Mouse (Mus musculus) myocyte (in vitro differentiated cells): ENCODE measurements around the gene Bmpr1b.

ENCODE experiments used
- CEBPB ChIP-seq: IDR thresholded peaks from 2 replicates; pipeline ENCODE4 v1.6.1; 2011; ENCODE audit warnings: mild to moderate bottlenecking, moderate library complexity; ENCODE audit not compliant: poor library complexity, insufficient read depth, severe bottlenecking
- E2F4 ChIP-seq: IDR thresholded peaks from one replicate; pipeline ENCODE4 v1.6.1; 2011; ENCODE audit warnings: mild to moderate bottlenecking, control low read depth, moderate library complexity; ENCODE audit not compliant: insufficient read depth
- MAX ChIP-seq: IDR thresholded peaks from one replicate; pipeline ENCODE4 v1.6.1; 2011; ENCODE audit warnings: low read depth, mild to moderate bottlenecking, control low read depth
- MYOD1 ChIP-seq, 3 experiments: IDR thresholded peaks; one replicate each; pipeline ENCODE4 v1.6.1; 2011; ENCODE audit warnings: control low read depth in 2 of 3, low read depth in 2 of 3, mild to moderate bottlenecking in 2 of 3, moderate library complexity in 1 of 3; ENCODE audit not compliant: insufficient read length in 2 of 3, control insufficient read depth in 1 of 3
- POLR2A ChIP-seq: IDR thresholded peaks from one replicate; pipeline ENCODE4 v1.6.1; 2011; ENCODE audit warnings: low read depth, mild to moderate bottlenecking, control low read depth, moderate library complexity; ENCODE audit not compliant: insufficient read length
- POLR2AphosphoS2 ChIP-seq: IDR thresholded peaks from one replicate; pipeline ENCODE4 v1.6.1; 2011; ENCODE audit warnings: low read depth, control low read depth; ENCODE audit not compliant: insufficient read length
- SRF ChIP-seq: IDR thresholded peaks from one replicate; pipeline ENCODE4 v1.6.1; 2011; ENCODE audit warnings: low read depth; ENCODE audit not compliant: control insufficient read depth, insufficient read length
- TCF12 ChIP-seq: IDR thresholded peaks from one replicate; pipeline ENCODE4 v1.6.1; 2011; ENCODE audit warnings: mild to moderate bottlenecking, control low read depth; ENCODE audit not compliant: poor library complexity, insufficient read depth, severe bottlenecking
- USF1 ChIP-seq: IDR thresholded peaks from one replicate; pipeline ENCODE4 v1.6.1; 2011; ENCODE audit warnings: low read depth, mild to moderate bottlenecking, control low read depth, moderate library complexity

GRCm38 (mm10) chr3:141943317-141943742 is 225.9 kb downstream of the Bmpr1b start:
- no peak for TF ChIP-seq POLR2A
- TF ChIP-seq E2F4: no peak
- TF ChIP-seq CEBPB: no peak
- no peak for TF ChIP-seq USF1
- no peak for TF ChIP-seq POLR2AphosphoS2
- no peak for TF ChIP-seq SRF
- TF ChIP-seq MAX: no peak
- TF ChIP-seq TCF12: no peak
- TF ChIP-seq MYOD1 (IDR thresholded peaks at IDR 0.05; ENCODE audit: control insufficient read depth in 1 of 3, insufficient read length in 2 of 3, low read depth in 2 of 3): no peak
